In genomic region chr1:108024705-108025104, GRCm38 (mm10) we compare ENCODE assay signal across 16 mouse cellular contexts.
"Had no signal": no experiment of that assay in that cellular context is flagged by ENCODE, and none has a peak within 500 bp of the region (broad histone marks: within the 10 kb centered on the region; RNA-seq: fewer than 3 reads in every experiment).

No protein-coding gene starts in this region.

- H3K4me3 ChIP-seq: layer of hippocampus, adult 2 months; limb, embryonic 10.5 days; limb, embryonic 13.5 days; midbrain, embryonic 13.5 days had no signal

- H3K36me3 ChIP-seq: limb, embryonic 10.5 days; limb, embryonic 13.5 days; midbrain, embryonic 13.5 days had no signal

- H3K27me3 ChIP-seq: limb, embryonic 13.5 days; midbrain, embryonic 13.5 days had no signal

- DNase-seq: kidney, adult 18-20 months; kidney, adult 9 months; kidney, postnatal 14 days; kidney, postnatal 4 days; layer of hippocampus, adult 9-11 months; liver; liver, postnatal 0 days; thymus, adult 18-20 months; thymus, postnatal 36 days had no signal

- ATAC-seq: intestine, embryonic 16.5 days; liver, postnatal 0 days had no signal

- H3K4me1 ChIP-seq: limb, embryonic 10.5 days; limb, embryonic 13.5 days had no signal

- H3K27ac ChIP-seq: layer of hippocampus, adult 2 months; limb, embryonic 10.5 days; limb, embryonic 13.5 days; liver, embryonic 14.5 days; macrophage had no signal

- H3K9ac ChIP-seq: limb, embryonic 13.5 days; liver, embryonic 14.5 days; liver, postnatal 0 days; midbrain, embryonic 13.5 days had no signal

- H3K9me3 ChIP-seq: limb, embryonic 10.5 days; limb, embryonic 13.5 days; midbrain, embryonic 13.5 days had no signal

- H3K4me2 ChIP-seq: limb, embryonic 13.5 days; midbrain, embryonic 13.5 days had no signal
